Mouse (Mus musculus) left cerebral cortex, postnatal 10 days (tissue): ENCODE results near the gene Tec. TPM values are rescaled to one million over a fixed set of nuclear protein-coding genes. Genes with fewer than 3 reads are reported as not detected.

ENCODE experiments used
- DNase-seq, 2 experiments: peaks; one replicate each; pipeline ENCODE4 v3.0.0; 2021 to 2022; ENCODE audit warnings: low spot score in 2 of 2, mixed read lengths in 1 of 2; ENCODE audit errors: extremely low spot score in 1 of 2
- intact Hi-C: fragments of 180-260 bp; cut with DNase I; formaldehyde crosslinking; loops from one replicate; pipeline ENCODE4 v1.15.1; 2025
- total RNA-seq, 2 experiments: library from RNA; stranded (reverse); gene quantifications; 2 replicates each; pipeline ENCODE4 v1.2.3; 2021

Tec gene
- total RNA-seq, 2 experiments from 2014 or later, result 7.3 to 12.4 TPM

GRCm38 (mm10) chr5:72710572-72711278 is 157.6 kb downstream of the Tec start:
- intact Hi-C loops, result loop anchor here (2.0 to 5.0 kb wide), 2 partner anchors 47 to 360 kb away; no protein-coding TSS in a partner anchor
- DNase-seq, result peak; percentile 61 to 68

- intact Hi-C loops, result loop anchor here (2.0 to 5.0 kb wide), 2 partner anchors 47 to 359 kb away; no protein-coding TSS in a partner anchor
- DNase-seq, result no peak
Observed at GRCm38 (mm10) chr5:72709976-72710375, 158.3 kb downstream of the Tec start.

GRCm38 (mm10) chr5:72709451-72709850 is 158.8 kb downstream of the Tec start:
- no peak for DNase-seq
- intact Hi-C loops, result no loop called here

GRCm38 (mm10) chr5:72706722-72707121 is 161.6 kb downstream of the Tec start:
- no peak for DNase-seq
- intact Hi-C loops, result no loop called here

- DNase-seq, result no peak
- intact Hi-C loops, result no loop called here
Observed at GRCm38 (mm10) chr5:72706095-72706494, 162.2 kb downstream of the Tec start.

Other genes starting within 250 kb of the Tec start
- gene Cnga1, start 224.2 kb downstream of the Tec start, total RNA-seq, result not detected
- not detected for gene Nipal1, start 220.7 kb downstream of the Tec start, total RNA-seq
- gene Txk, start 115.7 kb downstream of the Tec start, total RNA-seq, result under 1 TPM; 0.49 to 0.56 TPM
- 10 to 100 TPM; 38.0 to 39.7 TPM for gene Slain2, start 45.8 kb upstream of the Tec start, total RNA-seq
- gene Gm10135, start 106.2 kb upstream of the Tec start, total RNA-seq, result not detected
- 1 to 10 TPM; 3.9 to 4.4 TPM for gene Slc10a4, start 138.4 kb upstream of the Tec start, total RNA-seq